ENCODE assay signal across 16 mouse cellular contexts in genomic region chr3:107545716-107546412, GRCm38 (mm10). TPM values are rescaled to one million over a fixed set of nuclear protein-coding genes. Genes with fewer than 3 reads are reported as not detected.
A peak's percentile ranks its signal among the peaks of the same experiment; 100 is the strongest.
DNase-seq lines count a peak whose midpoint lies in the region; ATAC-seq and TF ChIP-seq lines count a peak whose summit lies in the region.
"Had no signal": no experiment of that assay in that cellular context is flagged by ENCODE, and none has a peak within 500 bp of the region (broad histone marks: within the 10 kb centered on the region; RNA-seq: fewer than 3 reads in every experiment).

No protein-coding gene starts in this region.

- no peaks in the 10 kb centered on the region for H3K36me3 ChIP-seq in kidney, embryonic 16.5 days (ENCODE audit: insufficient read depth, low read length)
- no peaks in the 10 kb centered on the region for H3K36me3 ChIP-seq in limb, embryonic 10.5 days
- no peaks in the 10 kb centered on the region for H3K36me3 ChIP-seq in neural tube, embryonic 15.5 days
- H3K36me3 ChIP-seq in lung, postnatal 0 days (ENCODE audit: insufficient read depth, low read length) = no peaks in the 10 kb centered on the region
- H3K36me3 ChIP-seq: embryonic facial prominence, embryonic 13.5 days had no signal

- H3K4me1 ChIP-seq in kidney, embryonic 16.5 days (ENCODE audit: insufficient read depth, low read length) = peaks cover 12% of the 10 kb centered on the region
- peaks cover 43% of the 10 kb centered on the region for H3K4me1 ChIP-seq in limb, embryonic 10.5 days
- H3K4me1 ChIP-seq in neural tube, embryonic 15.5 days = peaks cover 27% of the 10 kb centered on the region
- no peaks in the 10 kb centered on the region for H3K4me1 ChIP-seq in lung, postnatal 0 days (ENCODE audit: insufficient read depth, low read depth, low read length)

- TF ChIP-seq EP300 in lung, postnatal 0 days (IDR thresholded peaks at IDR 0.05) = no peak

- no peak overlapping the region for H3K4me2 ChIP-seq in kidney, embryonic 16.5 days (replicated peaks; ENCODE audit: low read depth, low read length)
- no peak overlapping the region for H3K4me2 ChIP-seq in neural tube, embryonic 15.5 days
- no peak overlapping the region for H3K4me2 ChIP-seq in lung, postnatal 0 days (replicated peaks; ENCODE audit: low read depth, low read length)
- H3K4me2 ChIP-seq: embryonic facial prominence, embryonic 13.5 days had no signal

- peaks cover 89% of the 10 kb centered on the region for H3K27me3 ChIP-seq in kidney, embryonic 16.5 days (ENCODE audit: insufficient read depth, low read length)
- H3K27me3 ChIP-seq in limb, embryonic 10.5 days (ENCODE audit: low read depth, poor library complexity, severe bottlenecking) = peaks cover 85% of the 10 kb centered on the region
- no peaks in the 10 kb centered on the region for H3K27me3 ChIP-seq in neural tube, embryonic 15.5 days (replicated peaks)
- no peaks in the 10 kb centered on the region for H3K27me3 ChIP-seq in lung, postnatal 0 days (replicated peaks; ENCODE audit: insufficient read depth, low read length)
- H3K27me3 ChIP-seq: embryonic facial prominence, embryonic 13.5 days had no signal

- no peak overlapping the region for H3K9ac ChIP-seq in kidney, embryonic 16.5 days (replicated peaks; ENCODE audit: low read length)
- H3K9ac ChIP-seq in neural tube, embryonic 15.5 days (replicated peaks) = no peak overlapping the region
- H3K9ac ChIP-seq in lung, postnatal 0 days (replicated peaks; ENCODE audit: low read depth) = no peak overlapping the region
- H3K9ac ChIP-seq: embryonic facial prominence, embryonic 13.5 days had no signal

- intact Hi-C loops in heart, postnatal 36 days (cut with DNase I) = no loop called here

- H3K27ac ChIP-seq in kidney, embryonic 16.5 days (ENCODE audit: low read length) = no peak overlapping the region
- H3K27ac ChIP-seq in limb, embryonic 10.5 days = no peak overlapping the region
- peak overlapping the region; percentile 51; the same call in 1 of the 2 replicates for H3K27ac ChIP-seq in neural tube, embryonic 15.5 days (replicated peaks)
- H3K27ac ChIP-seq in lung, postnatal 0 days (ENCODE audit: low read length) = no peak overlapping the region
- H3K27ac ChIP-seq: embryonic facial prominence, embryonic 13.5 days had no signal

- no peak overlapping the region for H3K4me3 ChIP-seq in kidney, embryonic 16.5 days (ENCODE audit: low read length)
- no peak overlapping the region for H3K4me3 ChIP-seq in limb, embryonic 10.5 days
- H3K4me3 ChIP-seq in neural tube, embryonic 15.5 days (replicated peaks) = no peak overlapping the region
- H3K4me3 ChIP-seq in lung, postnatal 0 days (ENCODE audit: low read depth, low read length) = no peak overlapping the region
- H3K4me3 ChIP-seq: embryonic facial prominence, embryonic 13.5 days had no signal

- peak; percentile 32 for DNase-seq in adrenal gland, postnatal 14 days
- DNase-seq in adrenal gland, postnatal 4 days (ENCODE audit: low spot score in 2 of 2) = no peak
- no peak for DNase-seq in kidney, adult 18-20 months
- peak; percentile 90 for DNase-seq in limb, embryonic 10.5 days (ENCODE audit: low spot score)
- no peak for DNase-seq in lung, postnatal 0 days (ENCODE audit: low spot score)
- no peak for DNase-seq in heart, postnatal 36 days
- DNase-seq: cerebellum, adult 18-20 months; heart, adult 18-20 months; midbrain, embryonic 14.5 days had no signal

- ATAC-seq in kidney, embryonic 16.5 days (ENCODE audit: low FRiP score, low TSS enrichment) = peak; percentile 87
- ATAC-seq in neural tube, embryonic 15.5 days (ENCODE audit: low FRiP score) = peak; percentile 80
- no peak for ATAC-seq in lung, postnatal 0 days

- WGBS in kidney, embryonic 16.5 days = 14% methylated on average over 10 of the region's 10 CpGs
- 17% methylated on average over 10 of the region's 10 CpGs for WGBS in limb, embryonic 10.5 days
- 18% methylated on average over 10 of the region's 10 CpGs for WGBS in neural tube, embryonic 15.5 days
- 60% methylated on average over 10 of the region's 10 CpGs for WGBS in lung, postnatal 0 days

- TF ChIP-seq CTCF in lung, postnatal 0 days (IDR thresholded peaks at IDR 0.05) = no peak

- H3K9me3 ChIP-seq in kidney, embryonic 16.5 days (ENCODE audit: low read length) = no peaks in the 10 kb centered on the region
- H3K9me3 ChIP-seq in limb, embryonic 10.5 days (replicated peaks) = no peaks in the 10 kb centered on the region
- H3K9me3 ChIP-seq in neural tube, embryonic 15.5 days (replicated peaks) = no peaks in the 10 kb centered on the region
- H3K9me3 ChIP-seq in lung, postnatal 0 days (ENCODE audit: low read length) = no peaks in the 10 kb centered on the region
- H3K9me3 ChIP-seq: embryonic facial prominence, embryonic 13.5 days had no signal

RNA-seq across cellular contexts. Expression of gene Ubl4b, which starts 9.0 kb away (rescaled TPM):
- total RNA-seq in adrenal gland, postnatal 14 days (2021) = not detected in 2 replicates
- total RNA-seq in adrenal gland, postnatal 4 days (2021) = under 1 TPM in 1 of 2 experiments, not detected in 1; 0.22 TPM
- not detected in 2 replicates for polyA plus RNA-seq in kidney, embryonic 16.5 days (2015; fragmentation: Nextera tagmentation; extraction: Ambion mirVana)
- 0.76 and 0.98 TPM in 2 replicates for polyA plus RNA-seq in limb, embryonic 10.5 days (2016; fragmentation: Nextera tagmentation; extraction: Ambion mirVana)
- polyA plus RNA-seq in neural tube, embryonic 15.5 days (2015; fragmentation: Nextera tagmentation; extraction: Ambion mirVana) = not detected in 2 replicates
- not detected in 2 replicates for polyA plus RNA-seq in lung, postnatal 0 days (2015; fragmentation: Nextera tagmentation; extraction: Ambion mirVana)
- not detected for total RNA-seq in heart, postnatal 36 days (2021)
- total RNA-seq: heart, adult 18-20 months; heart, postnatal 25 days; layer of hippocampus, postnatal 14 days; liver, adult 2 months had no signal
- polyA plus RNA-seq: liver, adult 2 months; lung, embryonic 16.5 days; midbrain, embryonic 14.5 days had no signal

RNA-seq across cellular contexts. Expression of gene Slc6a17, which starts 28.0 kb away (rescaled TPM):
- 3.1 and 3.3 TPM in 2 replicates for total RNA-seq in adrenal gland, postnatal 14 days (2021)
- total RNA-seq in adrenal gland, postnatal 4 days (2021) = 1 to 10 TPM; 3.7 to 3.8 TPM
- polyA plus RNA-seq in kidney, embryonic 16.5 days (2015; fragmentation: Nextera tagmentation; extraction: Ambion mirVana) = 2.8 and 3.8 TPM in 2 replicates
- 6.0 and 6.3 TPM in 2 replicates for polyA plus RNA-seq in limb, embryonic 10.5 days (2016; fragmentation: Nextera tagmentation; extraction: Ambion mirVana)
- 13.9 and 16.9 TPM in 2 replicates for polyA plus RNA-seq in neural tube, embryonic 15.5 days (2015; fragmentation: Nextera tagmentation; extraction: Ambion mirVana)
- 0.38 and 0.84 TPM in 2 replicates for polyA plus RNA-seq in lung, postnatal 0 days (2015; fragmentation: Nextera tagmentation; extraction: Ambion mirVana)
- total RNA-seq in heart, postnatal 36 days (2021) = 1 to 10 TPM; 1.5 to 2.0 TPM
- total RNA-seq: liver, adult 2 months had no signal

RNA-seq across cellular contexts. Expression of gene Alx3, which starts 49.0 kb away (rescaled TPM):
- not detected in 2 replicates for total RNA-seq in adrenal gland, postnatal 14 days (2021)
- not detected for total RNA-seq in adrenal gland, postnatal 4 days (2021)
- polyA plus RNA-seq in kidney, embryonic 16.5 days (2015; fragmentation: Nextera tagmentation; extraction: Ambion mirVana) = 0.09 TPM in 1 of 2 replicates, not detected in the other
- polyA plus RNA-seq in limb, embryonic 10.5 days (2016; fragmentation: Nextera tagmentation; extraction: Ambion mirVana) = 31.1 and 37.4 TPM in 2 replicates
- polyA plus RNA-seq in neural tube, embryonic 15.5 days (2015; fragmentation: Nextera tagmentation; extraction: Ambion mirVana) = 0.09 TPM in 1 of 2 replicates, not detected in the other
- not detected in 2 replicates for polyA plus RNA-seq in lung, postnatal 0 days (2015; fragmentation: Nextera tagmentation; extraction: Ambion mirVana)
- not detected for total RNA-seq in heart, postnatal 36 days (2021)
- total RNA-seq: heart, adult 18-20 months; heart, postnatal 25 days; liver, adult 2 months had no signal
- polyA plus RNA-seq: liver, adult 2 months had no signal

Comparison
In these comparisons a context has a peak if more than half of its experiments do, and no peak if none do; other contexts are left out.
1. DNase-seq: peak in adrenal gland, postnatal 14 days (single experiment) and limb, embryonic 10.5 days (single experiment); none in adrenal gland, postnatal 4 days (0 of 2), kidney, adult 18-20 months (single experiment), lung, postnatal 0 days (single experiment) and heart, postnatal 36 days (0 of 2).
2. RNA of gene Alx3, which starts 49.0 kb away (polyA plus RNA-seq): 31.1 to 37.4 TPM in limb, embryonic 10.5 days; not detected in lung, postnatal 0 days, 0.09 TPM in neural tube, embryonic 15.5 days and 0.09 TPM in kidney, embryonic 16.5 days; every median in the first group is over 10 times any median in the second.